Mouse (Mus musculus): Measurements from ENCODE around the gene Tenm4.

Gene Tenm4

DNA sequence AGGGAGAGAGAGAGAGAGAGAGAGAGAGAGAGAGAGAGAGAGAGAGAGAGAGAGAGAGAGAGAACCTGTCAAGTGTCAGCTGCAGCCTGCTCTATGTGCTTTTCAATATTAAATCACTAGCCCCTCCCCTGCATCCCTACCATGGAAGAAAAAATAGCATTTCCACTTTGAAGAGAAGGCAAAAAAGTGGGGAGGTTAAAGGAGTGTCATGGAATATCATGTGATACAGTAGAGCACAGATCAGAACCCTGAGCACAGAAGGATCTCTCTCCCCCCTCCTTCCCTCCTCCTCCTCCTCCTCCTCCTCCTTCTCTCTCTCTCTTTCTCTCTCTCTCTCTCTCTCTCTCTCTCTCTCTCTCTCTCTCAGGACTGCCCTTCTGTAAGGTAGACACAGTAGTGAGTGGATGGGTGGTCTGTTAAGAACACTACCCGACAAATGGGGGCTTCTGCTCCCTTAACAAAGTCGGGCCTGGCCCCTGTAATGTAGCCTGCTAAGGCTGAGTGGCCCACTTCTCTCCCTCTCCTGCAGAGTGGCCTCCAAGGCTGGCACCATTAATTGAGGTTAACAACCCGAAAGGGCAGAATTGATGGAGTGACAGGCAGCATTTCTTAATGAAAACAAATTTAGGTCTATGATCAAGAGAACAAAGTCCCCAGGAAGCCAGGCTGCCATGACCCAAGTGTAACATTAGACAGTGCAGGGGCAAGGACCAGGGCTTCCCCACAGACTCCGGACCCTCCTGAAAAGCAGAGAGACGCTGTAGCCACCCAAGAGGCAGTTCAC is 361.1 kb downstream of the Tenm4 start:
- DNase-seq (ENCODE audit: low spot score) = no peak

DNA sequence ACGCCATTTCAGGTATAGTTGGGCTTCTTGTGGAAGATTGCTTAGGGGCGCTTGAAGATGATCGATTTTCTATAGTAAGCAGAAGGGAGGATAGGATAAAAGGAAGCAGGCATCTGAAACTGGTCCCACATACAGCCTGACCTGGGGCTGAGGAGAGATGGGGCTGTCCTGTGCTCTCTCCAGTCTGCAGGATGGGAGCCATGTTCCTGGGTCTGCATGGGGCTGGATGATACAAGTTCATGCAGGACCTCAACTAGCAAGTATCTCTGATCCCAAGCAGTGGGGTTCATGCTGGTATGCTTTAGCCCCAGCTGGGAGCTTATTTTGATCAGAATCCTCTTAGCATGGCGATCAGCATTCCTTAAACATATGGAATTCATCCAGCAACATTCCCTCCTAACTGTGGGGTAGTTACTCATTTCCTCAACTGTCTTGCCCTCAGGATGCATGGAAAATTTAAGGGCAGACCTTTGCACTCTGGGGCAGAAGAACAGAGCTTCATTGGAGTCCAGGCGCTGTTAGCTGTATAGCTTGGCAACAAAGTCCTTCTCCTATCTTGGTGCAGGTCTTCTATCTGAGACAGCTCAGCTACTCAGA is 361.9 kb downstream of the Tenm4 start:
- no peak for DNase-seq (ENCODE audit: low spot score)

DNA sequence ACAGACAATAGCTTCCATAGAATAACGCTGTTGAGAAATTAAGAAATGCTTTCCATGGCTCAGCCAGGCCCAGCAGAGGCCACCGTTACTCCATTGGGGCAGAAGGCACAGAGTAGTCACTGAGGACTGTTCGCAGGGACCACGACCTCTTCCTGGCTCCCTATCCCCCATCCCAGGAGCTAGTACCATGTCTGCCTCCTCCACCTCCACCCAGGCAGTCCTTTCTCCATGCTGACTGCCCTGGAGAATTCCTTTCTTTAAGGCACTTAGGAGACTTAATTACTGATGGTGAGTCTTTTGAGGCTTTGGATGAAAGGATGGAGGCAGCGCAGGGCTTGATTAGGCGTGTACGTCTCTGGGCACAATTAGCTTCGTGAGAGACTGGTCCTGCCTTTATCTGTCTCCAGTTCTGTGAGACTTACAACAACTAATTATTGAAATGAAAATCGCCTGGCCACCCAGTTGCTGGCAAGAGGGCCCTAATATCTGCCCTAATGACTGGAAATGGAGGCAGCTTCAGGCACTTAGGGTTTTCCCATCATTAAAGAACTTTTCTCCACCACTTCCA is 365.4 kb downstream of the Tenm4 start:
- DNase-seq (ENCODE audit: low spot score) = no peak

DNA sequence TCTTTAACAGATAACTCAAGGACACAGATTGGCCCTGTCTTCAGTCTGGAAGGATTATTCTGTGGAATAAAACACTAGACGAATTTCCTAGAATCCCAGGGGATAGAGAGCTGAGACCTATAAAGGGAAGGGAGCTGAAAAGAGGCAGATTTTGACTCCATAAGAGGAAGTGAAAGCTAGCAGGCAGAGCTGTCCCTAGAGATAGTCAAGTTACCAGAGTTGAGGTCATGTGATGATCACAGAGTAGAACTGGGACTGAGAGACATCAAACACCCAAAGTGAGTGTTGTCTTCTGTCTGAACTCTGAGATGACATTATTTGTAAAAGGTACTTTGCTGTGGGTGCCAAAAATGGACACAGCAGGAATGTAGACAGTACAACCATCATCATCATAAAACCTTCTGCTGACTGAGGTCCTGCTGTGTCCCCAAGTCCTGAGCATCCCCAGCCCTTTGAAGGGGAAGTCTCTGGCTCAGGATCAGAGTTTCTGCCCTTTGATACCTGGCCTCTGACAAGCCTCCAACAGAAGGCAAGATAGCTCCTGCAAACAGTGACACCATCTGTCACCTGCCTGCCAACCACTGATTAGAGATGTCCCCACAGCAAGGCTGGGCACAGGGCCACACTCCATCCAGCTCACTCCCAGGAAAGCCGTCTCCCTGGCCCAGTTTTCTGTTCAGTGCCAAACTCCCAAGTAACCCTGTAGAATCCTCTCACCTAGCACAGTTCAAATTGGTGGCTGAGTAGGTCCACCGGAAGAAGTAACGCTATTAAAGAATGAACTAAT is 368.4 kb downstream of the Tenm4 start:
- no peak for DNase-seq (ENCODE audit: low spot score)

DNA sequence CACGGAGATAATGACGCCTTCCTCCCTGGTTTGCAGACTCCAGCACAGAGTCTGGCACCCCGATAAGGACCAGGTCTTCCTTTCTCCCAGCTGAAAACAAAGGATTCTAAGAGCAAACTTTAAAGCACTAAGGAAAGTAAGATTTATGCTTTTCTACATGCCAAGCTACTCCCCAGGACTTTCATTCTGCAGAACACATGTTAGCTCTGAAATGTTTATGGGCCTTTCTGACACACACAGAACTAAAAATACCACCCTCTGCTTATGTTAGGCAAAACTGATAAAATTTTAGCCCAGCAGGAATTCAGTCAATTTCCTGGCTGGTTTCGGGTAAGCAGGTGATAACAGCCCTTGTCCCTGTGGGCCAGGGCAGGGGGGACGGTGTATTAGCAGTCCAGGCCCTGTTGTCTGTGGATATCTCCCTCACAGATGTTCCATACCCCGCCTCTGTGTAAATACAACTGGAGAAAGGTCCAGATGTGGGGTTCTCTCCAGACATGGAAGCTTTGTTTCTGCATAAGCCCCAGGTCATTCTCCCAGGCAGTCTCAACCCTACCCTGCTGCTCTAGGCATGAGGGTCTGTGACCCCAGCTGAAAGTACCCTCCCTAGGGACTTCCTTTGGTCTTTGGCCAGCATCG is 369.5 kb downstream of the Tenm4 start:
- no peak for DNase-seq (ENCODE audit: low spot score)

DNA sequence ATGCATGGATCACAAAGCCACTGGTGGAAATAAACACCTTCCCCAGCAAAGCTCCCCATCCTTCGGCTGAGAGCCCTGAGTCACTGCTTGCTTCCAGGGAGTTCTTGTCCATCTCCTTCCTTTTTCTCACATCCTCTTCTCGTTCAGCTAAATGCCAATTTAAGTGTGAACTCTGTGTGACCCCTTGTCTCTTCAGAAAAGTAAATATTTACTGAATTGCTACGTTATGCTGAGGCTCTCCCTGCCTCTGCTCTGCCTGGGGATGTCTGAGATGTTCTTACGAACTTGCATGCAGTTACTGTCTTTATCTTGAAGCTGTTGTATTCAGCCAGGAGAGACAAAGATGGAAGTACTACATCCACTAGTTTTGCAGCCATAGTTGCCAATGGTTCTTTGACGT is 374.9 kb downstream of the Tenm4 start:
- DNase-seq (ENCODE audit: low spot score) = no peak

DNA sequence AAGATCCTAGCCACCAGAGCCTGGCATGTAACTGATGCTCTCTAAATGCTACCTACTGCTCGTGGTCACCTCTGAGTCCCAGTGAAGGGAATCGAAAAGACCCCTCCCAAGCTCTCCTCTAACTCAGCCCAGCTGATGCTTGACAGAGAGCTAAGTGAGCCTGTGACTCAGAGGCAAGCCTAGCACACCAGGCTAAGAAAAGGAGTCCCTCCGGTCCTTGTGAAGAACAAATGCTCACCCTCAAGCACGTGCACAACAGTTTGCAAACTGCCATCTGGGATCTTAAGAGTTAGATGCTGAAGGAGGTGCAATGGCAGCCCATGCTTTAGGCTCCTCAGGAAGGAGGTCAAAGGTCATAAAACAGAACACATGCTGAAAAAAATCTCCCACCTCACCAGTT is 380.8 kb downstream of the Tenm4 start:
- no peak for DNase-seq (ENCODE audit: low spot score)

DNA sequence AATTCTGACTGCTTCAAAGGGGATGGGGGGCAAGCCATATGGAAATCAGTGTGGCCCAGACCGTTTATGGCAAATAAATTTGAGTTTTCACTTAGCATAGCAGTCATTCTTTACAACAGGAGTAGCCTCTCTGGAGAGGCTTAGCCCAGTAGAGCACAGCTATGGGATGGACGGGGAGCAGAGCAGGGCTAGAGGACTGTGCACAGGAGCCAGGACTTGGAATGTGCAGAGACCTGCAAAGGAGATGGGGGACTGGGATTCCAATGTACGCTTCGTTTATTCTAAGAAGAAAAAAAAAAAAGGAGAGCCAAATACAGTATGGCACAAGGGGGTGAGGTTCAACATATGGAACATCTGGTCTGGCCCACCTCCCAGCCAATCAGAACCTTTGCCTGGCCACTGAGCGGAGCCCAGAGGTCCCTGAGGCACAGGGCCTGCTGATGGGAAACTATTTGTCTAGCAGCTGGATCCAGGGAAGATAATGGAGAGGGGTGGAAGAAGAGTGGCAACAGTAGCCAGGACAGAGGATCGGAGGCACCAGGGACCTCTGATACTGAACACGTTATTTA is 381.3 kb downstream of the Tenm4 start:
- DNase-seq (ENCODE audit: low spot score) = no peak

DNA sequence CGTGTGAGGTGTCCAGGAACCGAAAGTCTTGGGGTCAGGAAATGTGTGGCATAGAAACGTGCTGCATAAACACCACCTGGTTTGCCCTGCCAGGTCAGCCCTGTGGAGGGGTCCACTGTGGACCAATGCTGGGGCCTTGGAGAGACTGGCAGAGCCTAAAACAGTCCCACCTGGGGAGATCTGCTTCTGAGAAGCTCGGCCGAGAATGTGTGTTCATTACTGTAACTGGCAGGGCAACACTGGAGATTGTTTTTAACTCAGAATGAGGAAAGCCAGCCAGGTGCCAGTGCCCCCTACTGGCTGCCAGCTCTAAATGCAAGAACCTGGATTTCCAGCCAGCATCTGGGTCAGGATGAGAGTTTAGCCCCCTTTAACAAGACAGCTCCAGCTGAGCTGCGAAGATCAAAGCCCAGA is 383.2 kb downstream of the Tenm4 start:
- DNase-seq (ENCODE audit: low spot score) = no peak

DNA sequence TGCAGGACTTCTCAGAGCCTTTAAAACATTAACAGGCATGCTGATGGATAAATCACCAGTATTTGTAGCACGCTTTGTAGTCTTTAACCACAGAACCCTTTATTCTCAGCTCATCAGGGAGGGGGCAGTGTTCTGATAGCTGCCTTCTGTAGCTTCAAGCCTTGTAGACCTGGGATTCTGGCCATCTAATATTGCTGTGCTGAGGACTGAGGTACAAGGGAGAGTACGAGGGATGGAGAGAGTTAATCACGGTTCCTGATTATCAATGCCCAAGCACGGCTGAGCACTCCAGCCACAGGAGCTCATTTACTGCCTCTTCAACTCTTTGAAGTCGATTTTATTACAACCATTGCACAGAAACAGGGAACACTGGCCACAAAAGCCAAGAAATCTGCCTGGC is 384.2 kb downstream of the Tenm4 start:
- no peak for DNase-seq (ENCODE audit: low spot score)

DNA sequence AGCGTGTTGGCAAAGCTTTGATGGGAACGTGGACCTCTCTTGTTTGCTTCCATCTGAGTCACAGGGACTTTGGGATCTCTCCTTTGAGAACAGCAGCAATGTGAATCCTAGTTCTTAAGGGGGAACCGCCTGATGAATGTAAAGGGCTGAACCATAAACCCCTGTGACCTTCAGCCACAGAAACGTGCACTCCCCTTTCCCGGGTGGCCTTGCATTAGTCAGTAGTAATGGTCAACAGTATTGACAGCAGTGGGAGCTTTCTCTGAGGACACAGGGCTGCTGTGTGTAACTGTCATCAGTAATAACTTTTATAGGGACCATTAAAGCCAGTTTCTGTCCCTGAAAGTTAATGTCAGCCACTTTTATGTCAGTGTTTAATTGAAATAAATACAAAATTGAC is 385.7 kb downstream of the Tenm4 start:
- no peak for DNase-seq (ENCODE audit: low spot score)

DNA sequence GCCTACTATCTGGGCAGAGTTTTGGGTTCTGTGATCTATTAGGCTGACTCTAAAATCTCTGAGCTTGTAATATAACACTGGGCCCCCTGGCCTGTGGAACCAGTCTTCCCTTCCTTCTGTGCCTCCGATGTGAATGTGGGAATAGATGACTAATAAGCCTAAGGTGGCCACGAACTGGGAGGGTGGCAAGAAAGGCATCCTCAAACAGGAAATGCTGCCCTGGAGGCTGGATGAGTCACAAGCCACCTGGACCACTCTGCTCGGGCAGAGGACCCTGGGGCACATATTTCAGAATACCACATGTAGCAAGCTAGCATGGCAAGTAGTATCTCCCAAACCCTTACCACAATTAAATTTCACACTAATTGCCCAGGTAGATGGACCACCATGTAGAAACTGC is 391.8 kb downstream of the Tenm4 start:
- DNase-seq (ENCODE audit: low spot score) = no peak

DNA sequence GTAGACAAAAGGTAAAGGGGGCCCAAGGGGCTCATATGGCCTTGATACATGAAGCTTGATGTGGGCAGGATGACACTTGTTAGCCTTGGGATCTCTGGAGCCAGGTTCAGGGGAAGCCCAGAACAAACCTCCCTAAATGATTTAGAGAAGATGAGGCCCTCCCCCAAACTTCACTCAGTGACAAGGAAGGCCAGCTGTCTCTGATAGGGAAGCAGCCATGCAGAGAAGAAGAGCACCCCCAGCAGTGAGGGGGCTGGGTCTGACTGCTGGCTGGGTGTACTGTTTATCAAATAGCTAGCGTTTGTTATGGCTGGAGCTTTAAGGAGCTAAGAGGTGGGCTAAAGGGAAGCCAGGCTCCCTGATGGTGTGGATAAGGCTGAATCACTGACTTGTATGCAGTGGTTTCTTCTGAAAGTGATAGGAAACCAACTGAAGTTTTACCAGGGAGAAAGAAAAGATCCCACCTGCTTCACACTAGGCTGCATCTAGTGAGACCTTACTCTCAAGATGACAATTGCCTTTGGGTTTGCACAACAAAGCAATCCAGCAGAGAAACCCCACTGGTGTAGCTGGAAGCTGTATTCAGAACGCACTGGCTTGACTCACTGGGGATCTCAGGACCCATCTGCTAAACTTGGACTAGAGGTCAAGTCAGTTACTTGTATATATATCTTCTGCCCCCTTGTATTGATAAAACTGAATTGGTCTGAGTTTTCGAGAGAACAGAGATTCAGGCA is 392.5 kb downstream of the Tenm4 start:
- DNase-seq (ENCODE audit: low spot score) = no peak

DNA sequence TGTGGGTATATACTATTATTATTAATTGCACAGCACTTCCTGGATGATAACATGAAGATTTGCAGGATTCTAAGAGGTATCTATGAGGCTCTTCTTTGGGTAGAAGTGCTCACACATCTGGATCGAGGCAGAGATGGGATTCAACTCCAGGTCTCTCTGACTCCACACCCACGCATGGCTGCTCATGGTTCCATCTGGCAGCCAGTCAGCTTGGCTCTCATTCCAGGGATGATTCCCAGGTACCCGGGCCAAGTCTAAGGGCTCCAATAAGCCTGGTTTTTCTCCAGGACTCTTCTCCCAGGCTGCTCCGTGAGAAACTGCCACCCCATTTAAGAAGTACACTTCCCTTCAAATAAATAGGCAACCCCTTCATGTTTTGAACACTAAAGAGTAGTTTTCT is 394.8 kb downstream of the Tenm4 start:
- DNase-seq (ENCODE audit: low spot score) = no peak

DNA sequence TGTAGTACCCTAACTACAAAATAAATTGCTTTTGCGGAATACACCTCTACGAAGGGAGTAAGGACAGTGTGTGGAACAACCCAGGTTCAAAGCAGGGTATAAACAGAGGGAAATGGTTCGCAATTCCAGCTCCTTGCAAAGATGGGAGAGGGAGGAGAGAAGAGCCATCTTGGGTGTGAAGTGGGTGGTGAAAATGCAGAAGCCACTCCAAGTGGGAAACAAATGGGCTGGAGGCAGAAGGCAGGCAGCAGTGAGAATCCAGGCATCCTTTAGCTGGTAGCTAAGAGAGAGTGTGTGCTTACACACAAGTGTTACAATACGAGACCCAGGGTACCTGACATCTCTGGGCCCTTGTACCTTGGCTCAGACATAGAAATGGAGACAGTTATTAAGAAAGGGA is 395.2 kb downstream of the Tenm4 start:
- no peak for DNase-seq (ENCODE audit: low spot score)

DNA sequence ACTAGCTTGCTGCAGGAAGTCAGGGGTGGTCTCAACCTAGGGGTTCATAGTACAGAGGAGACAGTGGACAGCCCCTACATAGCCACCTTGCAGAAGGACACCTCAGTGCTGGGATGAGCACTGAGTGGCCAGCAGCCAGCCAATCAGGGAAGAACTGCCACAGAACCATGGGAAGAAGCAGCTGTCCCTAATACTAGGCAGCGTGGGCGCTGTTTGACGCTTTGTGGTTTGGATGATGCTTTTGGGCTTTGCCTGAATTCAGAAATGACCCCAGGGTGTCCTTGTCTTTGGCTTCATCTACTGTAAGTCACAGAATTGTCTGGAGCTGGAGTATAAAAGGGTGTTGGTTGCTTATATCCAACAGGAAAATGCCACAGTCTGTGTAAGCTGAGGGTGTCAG is 397.0 kb downstream of the Tenm4 start:
- DNase-seq (ENCODE audit: low spot score) = no peak

DNA sequence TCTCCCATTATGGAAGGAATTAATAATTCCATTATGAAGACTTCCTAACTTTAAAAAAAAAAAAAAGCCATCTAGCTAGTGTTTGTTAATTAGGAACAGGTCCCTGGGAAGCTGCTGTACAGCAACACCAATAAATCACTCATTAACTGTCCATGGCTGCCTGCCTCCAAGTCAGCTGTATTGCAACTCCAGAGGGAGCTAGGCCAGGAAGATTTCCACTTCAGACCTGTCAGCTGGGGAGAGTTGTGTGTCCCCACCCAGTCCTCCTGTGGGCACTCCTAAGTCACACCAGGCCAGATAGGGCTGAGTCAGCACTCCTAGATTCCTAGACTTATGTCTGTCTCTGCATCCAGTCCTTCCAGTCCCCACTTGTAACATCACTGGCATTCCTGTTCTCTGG is 399.9 kb downstream of the Tenm4 start:
- DNase-seq (ENCODE audit: low spot score) = no peak

DNA sequence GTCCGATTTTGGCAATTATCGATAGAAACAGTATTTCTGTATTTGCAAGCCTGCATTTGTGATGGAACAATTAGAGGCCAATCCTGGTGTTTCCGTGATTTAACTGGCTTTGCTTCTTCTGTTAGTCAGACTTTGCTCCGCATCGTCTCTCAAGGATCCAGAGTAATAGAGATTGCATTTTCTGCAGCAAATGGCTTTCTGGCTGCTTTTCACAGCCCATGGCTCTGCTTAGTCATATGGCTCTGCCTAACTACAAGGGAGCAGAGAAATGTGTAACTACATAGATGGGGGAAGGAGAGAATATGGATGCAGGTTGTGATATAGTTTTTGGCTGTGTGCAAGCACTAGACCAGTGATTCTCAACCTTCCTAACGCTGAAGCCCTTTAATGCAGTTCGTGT is 401.9 kb downstream of the Tenm4 start:
- no peak for DNase-seq (ENCODE audit: low spot score)

DNA sequence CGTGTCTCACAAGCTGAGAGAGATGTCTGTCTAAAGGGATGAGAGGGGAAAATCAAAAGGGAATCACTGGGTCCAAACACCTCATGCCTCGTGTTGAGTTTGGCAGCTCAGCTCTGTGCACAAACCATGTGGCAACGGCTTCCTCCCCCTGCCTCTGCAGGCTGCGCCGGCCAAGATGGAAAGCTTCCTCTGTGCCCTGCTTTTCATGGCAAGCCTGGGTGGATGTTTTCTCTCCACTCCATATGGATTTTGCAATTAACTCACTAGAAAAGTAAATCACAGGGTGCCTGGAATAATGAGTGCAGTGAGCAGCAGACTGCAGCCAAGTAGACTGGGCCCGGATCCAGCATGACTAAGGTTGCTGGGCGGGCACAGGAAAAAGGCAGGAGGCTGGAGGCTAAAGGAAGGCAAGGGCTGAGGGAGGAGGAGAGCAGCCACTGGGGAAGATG is 404.2 kb downstream of the Tenm4 start:
- no peak for DNase-seq (ENCODE audit: low spot score)

DNA sequence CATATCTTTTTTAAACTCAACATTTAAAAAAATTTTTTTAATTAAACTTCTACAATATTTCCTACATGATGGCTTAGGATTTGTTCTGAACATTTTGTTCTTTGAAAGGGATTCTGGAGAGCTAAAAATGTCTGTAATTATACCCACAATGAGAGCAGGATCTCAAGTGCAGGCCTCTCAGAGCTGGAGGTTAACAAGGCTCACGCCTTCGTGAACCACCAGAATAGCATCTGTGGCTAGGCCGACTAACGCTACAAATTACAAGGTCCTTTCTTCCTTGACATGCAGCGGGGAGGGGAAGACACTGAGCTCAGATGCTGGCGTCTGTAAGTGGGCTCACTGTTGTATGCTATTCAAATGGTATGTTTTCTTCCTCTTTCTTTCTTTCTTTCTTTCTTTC is 411.7 kb downstream of the Tenm4 start:
- no peak for DNase-seq (ENCODE audit: low spot score)

DNA sequence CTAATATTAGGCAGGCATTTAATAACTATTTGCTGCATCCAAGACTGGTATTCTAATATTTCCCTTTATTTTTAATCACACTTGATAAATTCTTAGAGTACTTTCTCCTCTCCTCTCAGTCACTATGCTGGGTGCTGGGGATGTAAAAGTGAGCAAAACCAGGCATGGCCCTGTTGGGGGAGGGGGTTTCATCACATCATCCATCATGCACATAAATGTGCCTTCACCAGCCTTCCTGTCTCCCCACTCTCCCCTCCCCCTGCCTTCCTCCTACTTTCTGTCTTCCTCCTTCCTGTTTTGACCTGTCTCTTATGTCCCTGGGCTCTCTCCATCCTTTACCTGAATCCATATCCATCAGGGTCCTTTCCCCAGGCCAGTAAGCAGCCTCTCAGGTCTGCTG is 416.4 kb downstream of the Tenm4 start:
- DNase-seq (ENCODE audit: low spot score) = no peak

All from urinary bladder, postnatal 10 days (tissue).